Mouse (Mus musculus): Measurements from ENCODE around the gene Pinlyp.

Pinlyp gene

DNA sequence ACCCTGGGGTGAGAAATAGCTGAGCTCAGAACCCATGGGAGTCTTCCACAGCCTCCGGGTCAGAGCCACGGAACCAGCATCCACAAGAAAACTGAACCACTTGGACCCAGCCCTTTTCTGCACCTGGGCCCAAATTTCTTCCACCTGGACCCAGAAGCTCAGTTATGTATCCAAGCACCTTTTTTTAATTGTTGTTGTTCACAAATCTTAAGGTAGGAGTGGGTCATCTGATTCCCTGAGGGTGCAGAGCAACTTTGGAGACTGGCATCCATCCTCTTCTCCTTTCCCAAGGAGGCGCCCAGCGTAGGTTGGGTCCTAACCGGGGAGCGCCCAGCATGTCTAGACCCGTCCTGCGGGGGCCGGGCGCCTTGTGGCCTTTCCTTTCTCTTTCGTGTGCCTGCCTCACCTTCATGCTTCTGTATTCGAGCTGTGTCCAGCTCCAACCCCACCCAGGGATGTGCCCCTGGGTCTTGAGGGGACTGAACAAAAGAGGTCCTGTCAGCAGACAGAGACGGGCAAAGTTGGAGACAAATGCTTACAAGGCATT lies at the start of gene Pinlyp, which contains the start of gene Xrcc1:
Pinlyp (minus strand) TSS at position 51 of the 547 bp plus-strand sequence.
Xrcc1 (plus strand) TSS at position 222 of the 547 bp plus-strand sequence.
- no peak for DNase-seq (ENCODE audit: extremely low spot score)

DNA sequence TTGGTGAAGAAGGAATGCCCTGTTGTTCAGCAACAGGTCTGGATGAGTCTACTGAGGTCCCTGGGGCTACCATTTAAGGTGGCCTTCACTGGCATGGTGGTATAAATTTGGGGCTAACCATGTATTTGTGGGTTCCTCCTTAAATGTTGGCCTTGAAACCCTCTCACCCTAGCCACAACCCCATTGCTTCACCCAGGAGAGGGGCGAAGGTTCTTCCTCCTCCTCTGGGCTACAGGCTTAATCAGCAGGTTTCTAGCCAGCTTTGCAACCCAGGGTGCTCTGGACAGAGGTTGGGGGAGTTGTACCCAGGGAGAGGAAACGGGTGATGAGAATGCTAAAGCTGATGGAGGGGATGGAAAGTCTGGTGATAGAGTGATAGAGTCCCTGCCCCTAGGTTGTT lies 49.5 kb upstream of the Pinlyp start:
- DNase-seq (ENCODE audit: extremely low spot score) = no peak

DNA sequence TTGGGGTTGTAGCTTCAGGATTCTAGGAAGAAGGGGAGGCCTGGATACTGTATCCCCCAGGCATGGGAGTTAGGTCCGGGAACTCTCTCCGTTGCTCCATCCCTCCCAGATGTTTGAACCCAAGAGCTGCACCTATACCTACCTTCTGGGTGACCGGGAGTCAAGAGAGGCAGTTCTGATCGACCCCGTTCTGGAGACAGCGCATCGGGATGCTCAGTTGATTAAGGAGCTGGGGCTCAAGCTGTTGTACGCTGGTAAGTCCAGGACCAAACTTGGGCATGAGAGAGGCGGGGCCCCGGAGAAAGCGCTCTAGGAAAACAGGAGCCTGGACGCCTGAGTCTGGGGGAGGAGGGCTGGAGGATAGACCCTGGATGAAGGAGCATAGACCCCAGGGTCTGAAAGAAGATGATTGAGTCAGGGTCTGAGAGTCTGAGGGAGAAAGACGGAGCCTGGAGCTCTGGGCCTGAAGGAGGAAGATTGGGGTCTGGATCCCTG lies 48.4 kb upstream of the Pinlyp start:
- DNase-seq (ENCODE audit: extremely low spot score) = peak; percentile 41

DNA sequence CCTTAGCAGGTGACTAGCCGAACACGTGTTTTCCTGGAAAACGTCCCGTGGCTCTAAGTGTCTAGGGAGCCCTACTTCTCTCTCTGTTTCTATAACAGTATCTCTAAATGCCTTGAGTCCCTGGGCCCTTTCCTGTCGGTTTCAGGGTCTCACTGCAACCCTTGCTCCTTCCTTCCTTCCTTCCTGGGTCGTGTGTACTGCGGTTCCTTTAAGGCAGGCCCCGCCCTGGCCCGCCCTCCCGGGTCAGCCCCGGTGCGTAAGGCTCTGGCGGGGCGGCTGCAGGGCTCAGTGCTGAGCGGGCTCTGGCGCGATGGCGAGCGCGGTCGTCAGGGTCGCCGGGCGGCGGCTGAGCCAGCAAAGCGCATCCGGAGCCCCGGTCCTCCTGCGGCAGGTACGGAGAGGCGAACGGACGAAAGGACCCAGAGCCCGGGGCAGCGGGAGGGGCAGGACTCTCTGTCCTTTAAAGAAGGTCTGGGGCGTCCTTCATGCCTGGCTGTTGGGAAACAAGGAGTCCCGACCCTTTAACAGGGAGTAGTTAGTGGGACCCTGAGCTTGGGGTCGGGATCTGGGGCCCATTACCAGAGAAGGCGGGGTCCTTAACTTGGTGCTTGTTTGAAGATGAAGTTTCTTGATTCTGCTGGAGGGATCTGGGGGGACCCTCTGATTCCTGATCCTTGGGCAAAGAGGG lies 47.8 kb upstream of the Pinlyp start:
- DNase-seq (ENCODE audit: extremely low spot score) = peak; percentile 77

DNA sequence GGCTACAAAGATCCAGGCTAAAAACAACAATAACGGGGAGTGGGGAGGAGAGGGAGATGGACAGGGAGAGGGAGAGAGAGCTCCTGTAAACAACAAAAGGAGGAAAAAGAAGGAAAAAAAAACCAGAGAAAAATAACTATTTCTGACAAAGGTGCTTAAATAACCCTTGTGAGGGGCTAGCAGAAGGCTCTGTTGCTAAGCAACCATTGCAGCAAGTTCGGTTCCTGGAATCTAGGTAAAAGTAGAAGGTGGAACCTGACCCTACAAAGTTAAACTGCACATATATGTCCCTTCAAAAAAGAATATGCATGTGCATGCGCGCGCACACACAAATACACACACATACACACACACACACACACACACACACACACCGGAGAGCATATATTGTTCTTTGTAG lies 46.9 kb upstream of the Pinlyp start:
- no peak for DNase-seq (ENCODE audit: extremely low spot score)

DNA sequence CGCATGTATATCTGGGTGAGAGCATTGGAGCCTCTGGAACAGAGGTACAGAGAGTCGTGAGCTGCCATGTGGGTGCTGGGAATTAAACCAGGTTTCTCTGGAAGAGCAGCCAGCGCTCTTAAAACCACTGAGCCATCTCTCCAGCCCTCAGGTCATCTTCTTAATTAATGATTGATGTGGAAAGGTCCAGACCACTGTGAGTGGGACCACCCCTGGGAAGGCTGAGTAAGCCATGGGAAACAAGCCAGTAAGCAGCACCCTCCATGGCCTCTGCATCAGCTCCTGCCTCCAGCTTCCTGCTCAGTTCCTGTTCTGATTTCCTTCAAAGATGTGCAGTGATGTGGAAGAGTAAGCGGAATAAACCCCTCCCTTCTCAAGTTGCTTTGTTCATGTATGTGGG lies 46.2 kb upstream of the Pinlyp start:
- DNase-seq (ENCODE audit: extremely low spot score) = no peak

DNA sequence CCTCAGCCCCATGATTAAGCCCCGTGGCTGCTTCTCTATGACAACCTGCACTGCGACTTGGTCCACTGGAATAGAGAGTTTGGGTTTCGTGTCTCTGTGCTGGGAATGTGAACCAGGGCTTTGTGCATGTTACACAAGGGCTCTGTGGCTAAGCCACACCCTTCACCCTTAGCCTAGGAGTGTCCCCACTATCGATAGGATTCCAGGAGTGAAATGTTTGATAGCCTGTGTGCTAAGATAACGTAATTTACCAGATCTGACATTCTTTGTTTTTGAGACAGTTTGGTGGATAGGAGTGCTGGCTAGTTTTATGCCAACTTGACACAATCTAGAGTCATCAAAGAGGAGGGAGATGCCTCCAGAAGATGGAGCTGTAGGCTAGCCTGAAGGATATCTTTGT lies 45.8 kb upstream of the Pinlyp start:
- no peak for DNase-seq (ENCODE audit: extremely low spot score)

DNA sequence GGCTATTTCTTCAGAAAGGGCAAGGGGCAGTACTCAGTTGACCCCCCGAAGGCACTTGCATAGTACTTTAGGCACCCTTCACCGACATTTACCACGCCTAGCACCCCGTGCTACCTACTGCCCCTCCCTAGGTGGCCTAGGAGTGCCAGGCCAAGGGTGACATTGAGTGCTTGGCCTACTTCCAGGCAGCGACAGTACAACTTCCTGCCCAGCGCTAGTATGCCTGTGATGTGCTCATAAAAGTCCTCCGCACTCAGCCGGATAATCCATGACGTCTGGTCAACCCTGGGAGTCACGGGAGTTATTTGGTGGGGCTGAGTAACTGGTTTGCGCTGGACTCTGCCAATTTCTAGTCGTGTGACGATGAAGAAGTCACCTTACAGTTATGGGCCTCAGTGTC lies 42.4 kb upstream of the Pinlyp start:
- no peak for DNase-seq (ENCODE audit: extremely low spot score)

DNA sequence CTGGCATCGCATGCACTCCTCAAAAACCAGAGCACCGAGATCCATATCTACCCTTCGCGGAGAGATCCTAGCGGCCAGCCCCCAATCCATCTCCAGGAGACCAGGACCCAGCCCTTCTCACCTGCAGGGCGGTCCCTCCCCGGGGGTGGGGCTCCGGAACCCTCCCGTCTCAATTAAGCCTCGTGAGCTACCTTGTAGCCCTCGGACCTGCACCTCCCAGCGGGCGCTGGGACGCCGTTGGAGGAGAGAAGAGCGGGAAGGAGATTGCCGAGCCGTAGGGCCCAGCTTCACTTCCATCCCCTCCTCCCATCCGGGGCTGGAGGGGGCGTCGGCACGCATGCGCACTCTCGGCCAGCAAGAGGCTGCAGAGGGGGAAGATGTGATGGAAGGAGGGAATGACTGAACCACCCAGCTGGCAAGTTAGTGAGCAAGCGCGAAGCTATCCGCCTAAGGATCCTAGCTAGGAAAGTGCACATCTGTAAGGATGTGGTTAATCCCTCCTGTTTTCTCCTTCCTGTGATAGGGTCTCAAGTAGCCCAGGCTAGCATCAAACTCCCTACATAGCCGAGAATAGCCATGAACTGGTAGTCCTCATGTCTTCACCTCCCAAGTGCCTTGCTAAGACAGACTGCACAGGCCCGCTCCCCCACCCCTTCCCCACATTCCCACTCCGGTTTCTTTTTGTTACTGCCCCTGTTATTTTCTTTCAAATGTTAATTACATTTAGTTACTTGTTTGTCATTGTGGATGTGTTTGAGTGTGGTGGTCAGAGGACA lies 41.6 kb upstream of the Pinlyp start, which contains the start of the genes Ethe1 and Zfp575:
Ethe1 (plus strand) TSS at position 214 of the 776 bp plus-strand sequence.
Zfp575 (minus strand) TSS at position 312 of the 776 bp plus-strand sequence.
- peak; percentile 83 for DNase-seq (ENCODE audit: extremely low spot score)

DNA sequence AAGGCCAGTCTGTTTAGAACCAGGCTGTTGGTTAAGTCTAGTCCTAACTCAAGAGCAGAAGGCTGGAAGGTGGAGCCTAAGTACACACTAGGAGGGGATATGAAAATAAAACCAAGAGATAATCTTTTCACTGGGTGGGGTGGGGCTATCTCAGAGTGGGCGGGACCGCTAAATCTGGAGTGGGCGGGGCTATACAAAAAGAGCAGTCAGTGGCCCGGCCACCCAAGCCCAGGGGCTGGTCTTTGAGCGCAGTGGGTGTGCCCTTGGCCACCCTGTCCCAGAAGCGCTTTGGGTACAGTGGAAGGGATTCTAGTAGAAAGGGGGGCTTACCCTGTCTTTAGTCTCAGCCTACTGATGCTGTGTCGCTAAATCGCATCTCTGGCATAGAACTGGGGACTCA lies 40.9 kb upstream of the Pinlyp start:
- no peak for DNase-seq (ENCODE audit: extremely low spot score)

DNA sequence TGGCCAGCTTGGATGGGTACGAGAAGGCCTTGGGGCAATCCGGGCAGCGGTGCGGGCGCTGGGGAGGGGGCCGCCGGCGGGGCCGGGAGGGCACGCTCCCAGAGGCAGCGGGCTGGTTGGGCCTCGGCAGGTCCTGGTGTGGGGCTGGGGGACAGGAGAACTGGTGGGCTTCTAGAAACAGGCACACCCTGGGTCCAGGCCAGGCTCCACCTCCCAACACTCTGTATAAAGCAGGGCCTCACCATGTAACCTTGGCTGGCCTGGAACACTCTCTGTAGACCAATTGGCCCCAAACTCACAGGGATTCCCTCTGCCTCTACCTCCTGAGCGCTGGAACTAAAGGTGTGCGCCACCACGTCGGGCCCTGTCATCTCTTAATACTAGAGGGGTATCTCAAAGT lies 40.1 kb upstream of the Pinlyp start:
- no peak for DNase-seq (ENCODE audit: extremely low spot score)

DNA sequence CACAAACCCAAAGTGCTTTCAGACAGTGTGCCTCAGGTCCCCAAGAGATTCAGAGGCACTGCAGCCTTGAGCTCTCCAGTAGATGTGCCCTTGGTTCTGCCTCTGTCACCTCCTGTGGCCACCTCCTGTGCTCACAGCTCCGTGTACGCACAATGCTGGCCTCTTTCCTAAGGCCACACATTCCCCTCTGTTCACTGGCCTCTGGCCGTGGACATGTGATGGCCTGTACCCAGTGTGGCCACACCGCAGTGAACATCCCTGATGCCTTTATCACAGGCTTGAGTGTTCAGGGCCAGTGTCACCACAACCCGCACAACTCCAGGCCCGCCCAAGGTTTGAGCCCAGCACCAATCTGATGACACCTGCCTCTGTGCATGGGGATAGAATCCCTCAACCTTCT lies 39.0 kb upstream of the Pinlyp start:
- no peak for DNase-seq (ENCODE audit: extremely low spot score)

DNA sequence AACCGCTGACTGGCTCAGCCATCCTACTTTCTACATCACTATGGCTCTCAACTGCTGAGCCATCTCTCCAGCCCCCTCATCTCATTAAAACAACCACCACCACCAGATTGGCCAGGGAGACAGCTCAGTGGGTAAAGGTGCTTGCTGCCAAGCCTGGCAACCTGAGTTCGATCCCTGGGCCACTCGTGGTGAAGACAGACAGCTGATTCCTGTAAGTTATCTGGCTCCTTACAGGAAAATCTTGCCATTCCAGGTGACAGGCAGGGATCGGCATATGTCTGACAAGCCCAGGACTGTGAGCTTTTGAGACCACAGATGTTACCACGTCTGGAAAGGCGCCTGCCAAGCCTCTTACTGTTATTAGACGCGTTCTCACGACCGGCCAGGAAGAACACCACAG lies 31.9 kb upstream of the Pinlyp start:
- no peak for DNase-seq (ENCODE audit: extremely low spot score)

DNA sequence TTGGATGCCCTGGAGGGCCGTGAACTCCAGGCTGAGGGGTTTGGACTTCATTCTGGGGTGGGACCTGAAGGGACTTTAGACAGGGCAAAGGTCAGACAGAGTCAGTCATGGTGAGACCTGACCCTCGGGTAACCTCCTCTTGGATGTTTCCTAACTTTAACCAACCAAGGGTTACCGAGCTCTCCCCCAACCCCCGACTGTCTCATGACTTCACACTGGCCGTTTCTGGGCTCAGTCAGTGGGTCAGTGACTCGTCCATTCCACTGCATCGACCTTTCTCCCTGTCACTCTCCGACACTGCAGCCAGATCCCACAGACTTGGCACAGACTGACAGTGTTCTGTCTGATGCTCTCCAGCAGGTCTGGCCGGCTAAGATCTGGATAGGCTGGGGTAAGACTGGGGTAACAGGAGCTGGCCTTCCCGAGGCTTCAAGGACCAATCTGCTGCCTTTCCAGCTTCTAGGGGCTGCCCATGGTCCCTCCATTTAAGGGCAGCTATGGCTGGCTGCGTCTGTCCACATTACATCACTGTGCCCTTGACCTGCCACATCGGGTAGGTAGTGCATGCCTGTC lies 28.4 kb upstream of the Pinlyp start:
- no peak for DNase-seq (ENCODE audit: extremely low spot score)

DNA sequence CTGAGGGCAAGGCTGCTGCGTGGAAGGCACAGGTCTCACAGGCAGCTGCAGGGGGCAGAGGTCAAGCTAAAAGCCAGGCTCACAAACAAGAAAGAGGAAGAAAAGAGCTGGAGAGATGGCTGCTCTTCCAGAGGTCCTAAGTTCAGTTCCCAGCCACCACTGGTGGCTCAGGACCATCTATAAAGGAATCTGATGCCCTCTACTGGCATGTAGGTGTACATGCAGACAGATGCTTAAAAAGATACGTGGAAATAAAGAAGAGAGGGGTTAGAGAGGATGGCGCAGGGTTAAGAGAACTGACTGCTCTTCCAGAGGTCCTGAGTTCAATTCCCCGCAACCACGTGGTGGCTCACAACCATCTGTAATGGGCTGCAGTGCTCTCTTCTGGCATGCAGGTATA lies 26.5 kb upstream of the Pinlyp start:
- DNase-seq (ENCODE audit: extremely low spot score) = no peak

DNA sequence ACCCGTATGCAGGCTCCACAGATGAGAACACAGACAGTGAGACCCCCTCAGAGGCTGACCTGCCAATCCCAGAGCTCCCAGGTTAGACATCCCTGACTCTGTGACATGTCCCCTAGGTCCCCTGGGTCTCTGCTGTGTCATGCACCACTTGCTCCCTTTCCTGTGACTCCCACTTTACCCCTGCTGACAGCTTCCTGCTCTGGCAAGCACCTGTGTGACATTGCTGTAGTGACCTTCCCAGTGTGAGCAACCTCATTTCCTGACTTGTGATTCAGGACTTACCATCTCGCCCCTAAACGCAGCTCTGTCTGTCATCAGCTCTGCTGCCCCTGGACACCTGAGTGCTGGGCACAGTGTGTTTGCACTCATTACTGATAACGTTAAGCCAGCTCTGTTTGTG lies 25.2 kb upstream of the Pinlyp start:
- no peak for DNase-seq (ENCODE audit: extremely low spot score)

DNA sequence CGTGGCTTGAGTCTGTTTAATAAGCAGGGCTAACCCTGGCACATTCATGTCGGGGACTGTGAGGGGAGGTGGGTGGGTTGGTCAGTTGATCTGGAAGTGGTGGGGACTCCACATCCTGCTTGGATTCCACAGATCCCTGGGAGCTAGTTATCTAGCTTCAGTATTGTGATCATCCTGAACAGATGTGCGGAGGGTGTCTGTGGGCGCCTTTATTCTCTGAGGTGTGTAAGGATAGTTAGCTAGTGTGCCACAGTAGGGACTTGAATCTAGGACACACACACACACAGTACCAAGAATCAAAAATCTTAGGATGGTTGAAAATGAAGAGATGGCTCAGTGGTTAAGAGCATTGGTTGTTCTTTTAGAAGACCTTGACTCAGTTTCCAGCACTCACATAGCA lies 22.6 kb upstream of the Pinlyp start:
- no peak for DNase-seq (ENCODE audit: extremely low spot score)

DNA sequence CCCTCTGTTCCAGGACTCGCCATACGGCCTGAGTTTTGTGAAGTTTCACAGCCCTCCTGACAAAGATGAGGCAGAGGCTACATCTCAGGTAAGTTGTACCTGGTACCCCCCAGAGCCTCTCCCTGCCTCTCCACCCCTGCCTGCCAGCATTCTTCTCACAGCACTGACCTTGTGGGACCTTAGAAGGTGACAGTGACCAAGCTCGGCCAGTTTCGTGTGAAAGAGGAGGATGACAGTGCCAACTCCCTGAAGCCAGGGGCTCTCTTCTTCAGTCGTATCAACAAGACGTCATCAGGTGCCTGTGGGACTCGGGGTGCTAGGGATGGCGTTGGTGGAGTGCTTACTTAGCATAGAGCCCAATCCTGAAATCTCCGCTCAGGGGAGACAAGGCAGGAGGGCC lies 20.3 kb upstream of the Pinlyp start:
- no peak for DNase-seq (ENCODE audit: extremely low spot score)

DNA sequence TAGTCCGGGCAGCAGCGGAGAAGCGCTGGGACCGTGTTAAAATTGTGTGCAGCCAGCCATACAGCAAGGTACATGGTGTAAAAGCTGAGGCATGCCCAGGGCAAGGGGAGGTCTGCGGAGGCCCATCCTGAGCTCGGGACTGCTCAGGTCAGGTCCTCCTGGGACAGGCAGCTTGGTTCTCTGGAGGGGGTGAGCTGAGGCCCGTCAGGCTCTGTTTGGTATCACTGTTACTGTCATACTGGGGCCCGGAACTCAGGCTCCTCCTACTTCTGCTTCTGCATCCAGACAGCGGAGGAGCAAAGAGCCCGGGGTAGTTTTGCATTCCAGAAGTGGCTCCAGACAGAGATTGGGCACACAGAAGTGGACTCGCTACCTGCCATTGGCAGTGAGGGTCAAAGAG lies 19.7 kb upstream of the Pinlyp start:
- DNase-seq (ENCODE audit: extremely low spot score) = no peak

DNA sequence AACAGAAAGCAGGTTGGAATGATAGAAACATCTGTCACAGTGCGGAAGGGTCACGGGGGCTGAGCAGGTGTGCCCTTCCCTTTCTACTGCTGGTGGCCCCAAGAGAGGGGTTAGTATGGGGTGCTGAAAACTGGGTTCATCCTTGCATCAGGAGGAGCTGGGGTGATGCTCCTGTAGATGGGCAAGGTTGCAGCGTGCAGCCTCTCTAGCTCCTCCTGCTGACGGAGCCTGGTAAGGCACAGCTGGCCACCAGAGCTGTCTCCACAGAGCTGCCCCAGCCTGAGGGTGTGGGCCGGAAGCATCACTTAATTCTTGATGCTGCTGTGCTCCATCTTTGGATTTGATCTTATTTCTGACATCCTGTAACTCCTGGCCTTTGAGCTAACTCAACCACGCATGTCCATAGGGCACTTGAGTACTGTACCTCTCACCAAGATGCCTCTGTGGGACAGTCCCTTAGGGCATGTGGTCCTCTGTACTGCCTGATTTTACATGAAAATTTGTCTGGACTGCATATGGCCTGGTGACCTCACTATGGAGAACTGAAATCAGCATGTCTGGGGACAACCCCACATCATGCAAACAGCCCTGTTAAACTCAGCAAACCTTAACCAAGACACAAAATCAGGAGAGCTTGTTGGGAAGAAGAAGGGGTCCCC lies 18.8 kb upstream of the Pinlyp start:
- peak; percentile 58 for DNase-seq (ENCODE audit: extremely low spot score)

DNA sequence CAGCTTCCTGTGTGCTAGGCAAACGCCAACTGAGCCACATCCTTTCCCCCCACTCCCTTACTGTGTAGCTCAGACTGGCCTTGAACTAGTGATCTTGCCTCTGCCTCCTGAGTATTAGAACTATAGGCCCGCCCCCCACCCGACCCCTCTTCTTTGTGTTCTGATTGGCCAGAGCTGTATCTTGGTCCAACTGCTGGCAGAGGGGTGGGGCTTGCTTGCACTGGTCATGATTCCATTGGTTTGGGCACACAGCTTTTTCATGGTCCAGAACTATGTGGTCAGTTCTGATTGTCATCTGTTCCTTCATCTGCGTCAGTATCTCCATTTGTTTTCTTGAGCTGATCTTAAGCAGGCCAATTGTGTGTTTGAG lies 17.9 kb upstream of the Pinlyp start:
- no peak for DNase-seq (ENCODE audit: extremely low spot score)

All from embryo, embryonic 9.5 days (tissue).